Mouse (Mus musculus) kidney, postnatal 0 days (tissue): ENCODE measurements at regions not wholly inside any gene's neighbourhood (a gene's known extent, or its start where the extent isn't known, plus 50 kb on each side); places are given as distances from the start of the nearest gene placed in this dataset.

Experiments
- ATAC-seq: fragments of 200-750 bp; cut with Nextera tagmentation; replicated peaks from 2 replicates; pipeline ENCODE4 v1.8.0; 2017; ENCODE audit warnings: low read depth, moderate number of reproducible peaks, moderate TSS enrichment, moderate library complexity; ENCODE audit not compliant: low FRiP score
- DNase-seq: peaks from one replicate; pipeline ENCODE4 v3.0.0-alpha.2; 2016; ENCODE audit warnings: low spot score
- H3K27ac ChIP-seq: fragments of 300-500 bp; sonication (generic); 2 replicates; pipeline ENCODE4 v1.5.1; 2014; ENCODE audit warnings: mild to moderate bottlenecking
- H3K27me3 ChIP-seq: fragments of 300-500 bp; sonication (generic); 2 replicates; pipeline ENCODE4 v1.6.1; 2014; ENCODE audit warnings: low read length, mixed read lengths; ENCODE audit not compliant: insufficient read depth
- H3K36me3 ChIP-seq: fragments of 300-500 bp; sonication (generic); 2 replicates; pipeline ENCODE4 v1.6.1; 2014; ENCODE audit warnings: low read length, mixed read lengths; ENCODE audit not compliant: insufficient read depth
- H3K4me1 ChIP-seq: fragments of 300-500 bp; sonication (generic); replicated peaks from 2 replicates; pipeline ENCODE4 v1.6.1; 2014; ENCODE audit warnings: antibody characterized with exemption, low read length, mixed read lengths; ENCODE audit not compliant: insufficient read depth
- H3K4me2 ChIP-seq: fragments of 300-500 bp; sonication (generic); 2 replicates; pipeline ENCODE4 v1.6.1; 2014; ENCODE audit warnings: mild to moderate bottlenecking, low read length, moderate library complexity, mixed read lengths
- H3K4me3 ChIP-seq: fragments of 300-500 bp; sonication (generic); replicated peaks from 2 replicates; pipeline ENCODE4 v1.5.1; 2014; ENCODE audit warnings: low read depth, low read length
- H3K9ac ChIP-seq: fragments of 300-500 bp; sonication (generic); 2 replicates; pipeline ENCODE4 v1.6.1; 2014; ENCODE audit warnings: low read depth, low read length
- H3K9me3 ChIP-seq: fragments of 300-500 bp; sonication (generic); replicated peaks from 2 replicates; pipeline ENCODE4 v1.6.1; 2016; ENCODE audit warnings: low read length, inconsistent platforms, mixed read lengths
- CTCF ChIP-seq: IDR thresholded peaks from 2 replicates; pipeline ENCODE4 v1.5.1; 2016; ENCODE audit warnings: antibody characterized with exemption, low read depth, mild to moderate bottlenecking, moderate library complexity
- WGBS: fragments of 180-500 bp; shearing (Covaris S2); extraction: QIAGEN DNeasy Blood & Tissue Kit; methylation state at CpG from one replicate; pipeline ENCODE4 v1.1.7; 2014; 5-methylcytosine and 5-hydroxymethylcytosine counted together

DNA sequence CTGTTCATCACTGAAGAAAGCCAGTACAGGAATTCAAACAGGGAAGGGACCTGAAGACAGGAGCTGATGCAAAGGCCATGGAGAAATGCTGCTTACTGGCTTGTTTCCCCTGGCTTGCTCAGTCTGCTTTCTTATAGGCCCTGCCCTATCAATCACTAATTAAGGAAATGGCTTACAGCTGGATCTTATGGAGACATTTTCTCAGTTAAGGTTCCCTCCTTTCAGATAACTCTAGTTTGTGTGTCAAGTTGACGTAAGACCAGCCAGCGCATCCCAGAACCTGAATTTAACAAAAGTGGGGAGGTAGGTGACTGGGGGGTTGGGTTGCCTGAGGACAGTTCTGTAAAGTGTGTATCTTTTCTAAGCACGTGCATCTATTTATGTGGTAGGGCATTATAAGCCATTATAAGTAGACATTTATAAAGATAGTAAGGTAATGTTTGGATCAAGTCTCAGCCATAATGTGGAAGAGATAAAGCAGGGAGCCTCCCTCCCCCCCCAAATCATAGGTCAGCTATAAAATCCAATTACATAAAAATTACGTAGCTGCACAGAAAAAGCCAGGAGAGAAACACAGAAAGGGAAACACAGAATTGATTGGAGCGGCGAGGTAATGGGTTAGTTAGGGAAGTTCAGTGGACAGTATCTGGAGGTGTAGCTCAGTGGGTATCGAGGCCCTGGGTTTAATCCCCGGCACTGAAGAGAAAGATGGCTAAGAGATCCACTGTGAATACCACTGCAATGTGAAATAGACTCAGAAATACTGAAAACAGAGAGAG is 108.6 kb upstream of the Cpm start:
- WGBS, result 89% methylated on average over 8 of the region's 8 CpGs
- no peak overlapping the region for H3K4me3 ChIP-seq
- ATAC-seq, result no peak
- H3K36me3 ChIP-seq, result no peaks in the 10 kb centered on the region
- H3K9ac ChIP-seq, result no peak overlapping the region
- H3K4me1 ChIP-seq, result 0 out of 2 replicates have a peak, but pooled peaks cover 5% of the 10 kb centered on the region
- no peak overlapping the region for H3K27ac ChIP-seq
- TF ChIP-seq CTCF, result no peak
- no peaks in the 10 kb centered on the region for H3K27me3 ChIP-seq
- no peak for DNase-seq
- H3K9me3 ChIP-seq, result no peaks in the 10 kb centered on the region
- no peak overlapping the region for H3K4me2 ChIP-seq

- H3K9ac ChIP-seq, result no peak overlapping the region
- H3K27me3 ChIP-seq, result no peaks in the 10 kb centered on the region
- peak overlapping the region; percentile 47; the same call in 1 of the 2 replicates for H3K27ac ChIP-seq
- TF ChIP-seq CTCF, result no peak
- 40% methylated on average over 8 of the region's 8 CpGs for WGBS
- no peak overlapping the region for H3K4me2 ChIP-seq
- DNase-seq, result peak; percentile 63
- H3K4me3 ChIP-seq, result no peak overlapping the region
- ATAC-seq, result peak; percentile 63
- H3K36me3 ChIP-seq, result no peaks in the 10 kb centered on the region
- no peaks in the 10 kb centered on the region for H3K9me3 ChIP-seq
- 0 out of 2 replicates have a peak, but pooled peaks cover 5% of the 10 kb centered on the region for H3K4me1 ChIP-seq
Measured at GRCm38 (mm10) chr10:117519670-117520535, 109.4 kb upstream of the Cpm start.

DNA sequence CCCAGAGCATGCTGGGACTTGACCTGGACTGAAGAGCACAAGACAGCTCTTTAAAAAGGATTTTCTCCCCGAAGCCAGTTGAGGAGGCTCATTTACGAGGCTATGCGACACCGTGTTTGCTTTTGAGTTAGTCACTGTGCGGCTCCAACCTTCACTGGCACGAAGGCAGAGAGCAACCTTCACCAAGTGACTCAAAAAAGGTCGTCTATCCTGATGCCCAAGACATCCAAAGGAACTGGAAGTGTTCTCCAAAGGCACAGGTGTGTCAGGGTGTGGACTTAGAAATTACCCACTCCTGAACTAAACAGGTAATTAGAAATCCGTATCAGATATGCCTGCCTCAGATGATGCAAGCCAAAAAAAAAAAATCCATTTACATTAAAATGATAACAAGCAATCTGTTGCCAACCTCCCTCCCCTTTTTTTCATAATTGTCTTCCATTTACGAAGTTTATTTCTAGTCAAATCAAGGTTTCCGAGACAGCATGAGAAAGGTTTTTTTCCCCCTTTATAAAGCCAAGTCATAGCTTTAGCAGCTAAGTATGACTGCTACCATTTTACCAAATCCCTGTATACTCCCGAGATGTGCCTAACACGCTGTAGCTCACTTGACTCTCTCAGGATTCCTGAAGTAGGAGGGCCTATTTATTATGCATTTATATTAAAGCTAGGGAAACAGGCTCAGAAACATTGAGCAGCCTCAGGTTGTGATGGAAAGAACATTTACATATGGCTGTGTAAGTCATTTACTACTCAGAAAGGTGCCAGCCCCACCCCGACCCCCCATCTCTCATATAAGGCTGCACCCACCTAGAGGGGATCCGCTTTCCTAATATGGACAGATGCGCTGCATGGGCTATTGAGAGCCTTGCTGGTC is 110.3 kb upstream of the Cpm start:
- H3K4me3 ChIP-seq, result no peak overlapping the region
- no peaks in the 10 kb centered on the region for H3K27me3 ChIP-seq
- H3K36me3 ChIP-seq, result no peaks in the 10 kb centered on the region
- no peak overlapping the region for H3K9ac ChIP-seq
- WGBS, result 59% methylated on average over 15 of the region's 15 CpGs
- 0 out of 2 replicates have a peak, but pooled peaks cover 5% of the 10 kb centered on the region for H3K4me1 ChIP-seq
- ATAC-seq (no peak), DNase-seq (no peak)
- no peak overlapping the region for H3K4me2 ChIP-seq
- H3K9me3 ChIP-seq, result no peaks in the 10 kb centered on the region
- TF ChIP-seq CTCF, result no peak
- H3K27ac ChIP-seq, result peak overlapping the region; percentile 47; the same call in 1 of the 2 replicates

DNA sequence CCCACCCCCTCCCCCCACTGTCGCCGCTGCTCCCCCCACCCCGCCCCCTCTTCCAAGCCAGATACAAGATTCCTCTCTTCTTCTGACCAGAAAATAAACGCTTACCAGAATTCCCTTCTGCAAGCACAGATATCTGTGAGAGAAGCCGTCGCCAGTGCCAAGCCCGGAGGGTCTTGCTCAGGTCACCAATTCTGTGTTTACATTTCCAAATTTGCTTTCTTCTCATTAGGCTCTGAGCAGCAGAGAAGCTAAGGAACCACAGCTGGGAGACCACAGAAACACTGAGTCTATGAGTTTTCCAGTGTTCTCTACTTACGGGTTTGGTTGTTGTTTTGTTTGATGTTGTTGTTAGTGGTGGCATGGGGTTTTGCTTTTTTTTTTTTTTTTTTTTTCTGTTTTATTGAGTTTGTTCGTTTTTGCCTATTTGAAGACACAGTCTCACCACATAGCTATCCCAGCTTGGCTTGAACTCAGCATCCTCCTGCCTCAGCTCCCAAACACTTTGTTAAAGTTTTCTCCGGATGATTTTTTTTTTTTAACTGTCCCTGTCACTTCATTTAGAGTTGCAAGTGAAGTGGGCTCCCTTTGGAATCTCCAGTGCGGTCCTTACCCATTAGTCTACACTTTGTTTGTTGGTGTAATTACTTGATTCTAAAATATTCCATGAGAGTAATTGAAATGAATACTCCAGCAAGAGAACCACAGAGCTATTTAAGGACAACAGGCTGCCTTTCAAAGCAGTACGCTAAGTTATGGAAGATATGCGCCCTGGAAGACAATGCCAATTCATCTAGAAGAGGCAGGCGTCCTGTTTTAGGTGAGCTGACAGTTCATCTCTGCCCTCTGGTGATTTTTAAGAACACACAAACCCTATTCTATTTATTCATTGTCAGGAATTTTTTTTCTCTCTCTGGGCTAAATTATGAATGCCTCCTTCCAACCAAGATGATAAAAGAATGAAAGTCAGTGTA is 111.2 kb upstream of the Cpm start:
- Histone ChIP-seq H3K4me1 (0 out of 2 replicates have a peak, but pooled peaks cover 5% of the 10 kb centered on the region), H3K9me3 (no peaks in the 10 kb centered on the region), H3K36me3 (no peaks in the 10 kb centered on the region), H3K4me3 (no peak overlapping the region), H3K9ac (no peak overlapping the region), H3K4me2 (0 out of 2 replicates have a peak overlapping the region, but pooled peaks have one; percentile 5), H3K27me3 (no peaks in the 10 kb centered on the region), H3K27ac (no peak overlapping the region)
- ATAC-seq, result no peak
- WGBS, result 48% methylated on average over 14 of the region's 14 CpGs
- no peak for TF ChIP-seq CTCF
- DNase-seq, result peak; percentile 51

DNA sequence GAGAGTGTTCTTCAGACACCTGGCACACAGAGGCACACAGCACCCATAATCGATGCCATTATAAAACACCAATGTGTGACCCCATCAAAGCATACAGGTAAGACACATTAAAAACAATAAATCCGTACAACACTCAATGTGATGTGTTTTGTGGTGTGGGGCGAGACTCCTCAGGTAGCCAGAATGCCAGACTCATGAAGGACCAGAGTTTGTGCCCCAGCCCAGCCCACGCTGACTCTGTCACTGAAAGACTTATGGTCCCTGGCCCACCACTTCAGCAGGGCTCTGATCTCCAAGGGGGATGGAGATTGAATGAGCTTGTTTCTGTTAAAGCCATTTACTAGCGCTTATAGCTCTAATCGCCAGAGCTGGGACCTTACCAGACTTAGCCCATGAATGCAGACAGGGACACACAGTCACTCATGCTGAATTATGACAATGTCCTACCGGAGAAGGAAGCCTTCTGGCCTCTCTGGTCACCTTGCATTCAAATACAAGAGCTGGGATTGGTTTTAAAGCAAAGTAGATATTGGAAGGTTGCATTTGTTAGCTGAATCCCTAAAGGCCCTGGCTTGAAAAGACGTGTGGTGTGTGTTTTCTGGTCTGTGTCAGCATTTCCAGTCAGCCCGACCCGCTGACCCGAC is 112.1 kb upstream of the Cpm start:
- Histone ChIP-seq H3K27me3 (no peaks in the 10 kb centered on the region), H3K36me3 (no peaks in the 10 kb centered on the region), H3K9ac (no peak overlapping the region), H3K4me2 (0 out of 2 replicates have a peak overlapping the region, but pooled peaks have one; percentile 5), H3K4me3 (no peak overlapping the region), H3K9me3 (no peaks in the 10 kb centered on the region), H3K27ac (no peak overlapping the region), H3K4me1 (0 out of 2 replicates have a peak, but pooled peaks cover 5% of the 10 kb centered on the region)
- 41% methylated on average over 11 of the region's 11 CpGs for WGBS
- ATAC-seq, result no peak
- DNase-seq, result no peak
- no peak for TF ChIP-seq CTCF
